Mouse (Mus musculus) limb, embryonic 11.5 days (tissue): Measurements from ENCODE around the gene Ruvbl1. TPM values are rescaled to one million over a fixed set of nuclear protein-coding genes. Genes with fewer than 3 reads are reported as not detected.

Experiments used
- ATAC-seq: fragments of 200-750 bp; cut with Nextera tagmentation; 2 replicates; pipeline ENCODE4 v1.8.0; 2017; ENCODE audit warnings: low read depth; ENCODE audit not compliant: insufficient number of reproducible peaks, low FRiP score, low TSS enrichment
- DNase-seq: peaks from one replicate; pipeline ENCODE4 v3.0.0-alpha.2; 2015; ENCODE audit warnings: low spot score
- H3K27ac ChIP-seq: fragments of 300-500 bp; sonication (generic); replicated peaks from 2 replicates; pipeline ENCODE4 v1.5.1; 2014; ENCODE audit warnings: low read depth, mild to moderate bottlenecking, low read length
- H3K27me3 ChIP-seq: fragments of 300-500 bp; sonication (generic); 2 replicates; pipeline ENCODE4 v1.6.1; 2014; ENCODE audit warnings: mild to moderate bottlenecking, low read length, mixed read lengths; ENCODE audit not compliant: control insufficient read depth, insufficient read depth
- H3K36me3 ChIP-seq: fragments of 300-500 bp; sonication (generic); 2 replicates; pipeline ENCODE4 v1.6.1; 2014; ENCODE audit warnings: mild to moderate bottlenecking, low read length, moderate library complexity, mixed read lengths; ENCODE audit not compliant: control insufficient read depth, insufficient read depth
- H3K4me1 ChIP-seq: fragments of 300-500 bp; sonication (generic); 2 replicates; pipeline ENCODE4 v1.6.1; 2014; ENCODE audit warnings: low read length, mixed read lengths; ENCODE audit not compliant: control insufficient read depth, insufficient read depth
- H3K4me2 ChIP-seq: fragments of 300-500 bp; sonication (generic); 2 replicates; pipeline ENCODE4 v1.6.1; 2014; ENCODE audit warnings: low read depth, mild to moderate bottlenecking, moderate library complexity; ENCODE audit not compliant: severe bottlenecking
- H3K4me3 ChIP-seq: fragments of 300-500 bp; sonication (generic); 2 replicates; pipeline ENCODE4 v1.5.1; 2014; ENCODE audit warnings: low read depth, low read length
- H3K9ac ChIP-seq: fragments of 300-500 bp; sonication (generic); 2 replicates; pipeline ENCODE4 v1.6.1; 2014; ENCODE audit warnings: mild to moderate bottlenecking, low read length
- H3K9me3 ChIP-seq: fragments of 300-500 bp; sonication (generic); 2 replicates; pipeline ENCODE4 v1.6.1; 2016; ENCODE audit warnings: low read length; ENCODE audit not compliant: control insufficient read depth
- WGBS: fragments of 180-500 bp; shearing (Covaris S2); extraction: QIAGEN DNeasy Blood & Tissue Kit; methylation state at CpG from one replicate; pipeline ENCODE4 v1.1.7; 2014; 5-methylcytosine and 5-hydroxymethylcytosine counted together
- polyA plus RNA-seq: library from polyadenylated mRNA; unstranded; fragments of >200 nt; fragmentation: Nextera tagmentation; extraction: Ambion mirVana; gene quantifications from 2 replicates; pipeline ENCODE4 v1.2.1, GENCODE M21; 2014

Gene Ruvbl1
- polyA plus RNA-seq, 1 experiment from 2014 or later = 211 TPM

GRCm38 (mm10) chr6:88485378-88485777 lies 20.2 kb downstream of the Ruvbl1 start:
- no peaks in the 10 kb centered on the region for H3K9me3 ChIP-seq
- 89% methylated on average over 6 of the region's 6 CpGs for WGBS
- H3K36me3 ChIP-seq = peaks cover 18% of the 10 kb centered on the region
- DNase-seq (no peak), ATAC-seq (no peak)
- H3K9ac ChIP-seq = no peak overlapping the region
- H3K27ac ChIP-seq = no peak overlapping the region
- H3K4me3 ChIP-seq = no peak overlapping the region
- H3K4me1 ChIP-seq = no peaks in the 10 kb centered on the region
- H3K27me3 ChIP-seq = no peaks in the 10 kb centered on the region
- no peak overlapping the region for H3K4me2 ChIP-seq

DNA sequence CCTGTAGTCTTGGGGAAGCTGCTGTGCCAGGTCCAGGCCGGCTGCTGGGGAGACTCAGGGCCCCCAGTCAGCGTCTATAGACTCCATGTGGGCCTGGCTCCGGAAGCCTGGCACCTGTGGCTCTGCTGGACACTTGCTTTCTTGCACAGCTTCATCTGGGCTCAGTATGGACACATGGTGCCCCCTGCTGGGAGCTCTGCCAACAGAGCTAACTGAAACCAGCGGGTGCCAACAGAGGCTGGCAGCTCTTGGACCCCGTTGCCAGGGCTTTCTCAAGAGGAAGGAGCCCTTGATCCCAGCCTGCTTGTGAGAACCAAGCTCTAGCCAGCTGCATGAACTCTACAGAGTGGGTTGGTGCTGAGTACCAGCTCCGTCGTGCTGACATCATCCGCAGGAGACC lies 21.7 kb downstream of the Ruvbl1 start:
- Histone ChIP-seq H3K9ac (no peak overlapping the region), H3K27me3 (no peaks in the 10 kb centered on the region), H3K27ac (no peak overlapping the region), H3K4me1 (no peaks in the 10 kb centered on the region), H3K36me3 (peaks cover 22% of the 10 kb centered on the region), H3K4me3 (no peak overlapping the region), H3K4me2 (no peak overlapping the region), H3K9me3 (no peaks in the 10 kb centered on the region)
- ATAC-seq (no peak), DNase-seq (peak; percentile 48)
- 86% methylated on average over 8 of the region's 8 CpGs for WGBS

DNA sequence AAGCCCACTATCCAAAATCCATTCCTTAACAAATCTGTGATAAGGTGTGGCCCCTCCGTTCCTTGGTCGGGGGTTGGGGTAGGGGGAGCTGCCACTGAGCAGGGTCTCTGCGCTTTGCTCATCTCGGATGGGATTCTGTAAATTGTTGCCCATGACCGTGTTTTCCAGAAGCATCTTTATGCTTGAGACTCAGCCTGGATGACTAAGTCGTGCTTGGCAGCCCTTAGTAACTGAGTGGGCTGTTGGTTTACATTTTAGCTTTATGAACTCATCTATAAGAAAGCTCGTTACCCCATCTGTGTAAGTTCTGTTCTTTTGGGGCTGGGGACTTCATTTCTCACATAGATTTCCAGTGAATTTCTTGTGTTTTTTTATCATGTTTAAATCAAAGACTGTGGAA lies 23.8 kb downstream of the Ruvbl1 start:
- no peak overlapping the region for H3K4me2 ChIP-seq
- peaks cover 17% of the 10 kb centered on the region for H3K36me3 ChIP-seq
- H3K27me3 ChIP-seq = no peaks in the 10 kb centered on the region
- ATAC-seq (no peak), DNase-seq (no peak)
- no peaks in the 10 kb centered on the region for H3K9me3 ChIP-seq
- 94% methylated on average over 7 of the region's 7 CpGs for WGBS
- H3K4me3 ChIP-seq = no peak overlapping the region
- no peaks in the 10 kb centered on the region for H3K4me1 ChIP-seq
- no peak overlapping the region for H3K27ac ChIP-seq
- H3K9ac ChIP-seq = no peak overlapping the region

DNA sequence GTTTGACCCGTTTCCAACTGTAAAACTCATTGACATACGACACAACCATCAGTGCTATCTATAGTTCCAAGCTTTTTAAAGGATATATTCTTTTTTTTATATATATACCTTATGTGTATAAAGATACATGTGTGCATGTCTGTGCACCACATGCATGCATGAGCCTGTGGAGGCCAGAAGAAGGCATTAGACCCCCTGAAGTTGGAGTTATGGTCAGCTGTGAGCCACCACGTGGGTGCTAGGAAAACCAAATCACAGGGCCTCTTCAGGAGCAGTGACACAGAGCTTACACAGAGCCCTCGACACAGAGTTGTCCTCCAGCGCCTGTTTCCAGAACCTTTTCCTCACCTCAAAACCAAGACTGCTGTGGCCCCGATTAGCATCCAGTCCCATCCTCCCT lies 24.6 kb downstream of the Ruvbl1 start:
- no peak for DNase-seq
- Histone ChIP-seq H3K9me3 (no peaks in the 10 kb centered on the region), H3K9ac (no peak overlapping the region), H3K27ac (no peak overlapping the region), H3K4me2 (no peak overlapping the region), H3K4me1 (no peaks in the 10 kb centered on the region), H3K27me3 (no peaks in the 10 kb centered on the region), H3K4me3 (no peak overlapping the region), H3K36me3 (peaks cover 15% of the 10 kb centered on the region)
- no peak for ATAC-seq
- WGBS = 90% methylated on average over 6 of the region's 6 CpGs

- Histone ChIP-seq H3K36me3 (peaks cover 14% of the 10 kb centered on the region; the same call in 1 of the 2 replicates), H3K27ac (no peak overlapping the region), H3K4me1 (no peaks in the 10 kb centered on the region), H3K4me2 (no peak overlapping the region), H3K27me3 (no peaks in the 10 kb centered on the region), H3K4me3 (no peak overlapping the region), H3K9me3 (no peaks in the 10 kb centered on the region), H3K9ac (no peak overlapping the region)
- ATAC-seq (no peak), DNase-seq (no peak)
- 97% methylated on average over 12 of the region's 12 CpGs for WGBS
Measured at GRCm38 (mm10) chr6:88490629-88491354, 25.6 kb downstream of the Ruvbl1 start.

DNA sequence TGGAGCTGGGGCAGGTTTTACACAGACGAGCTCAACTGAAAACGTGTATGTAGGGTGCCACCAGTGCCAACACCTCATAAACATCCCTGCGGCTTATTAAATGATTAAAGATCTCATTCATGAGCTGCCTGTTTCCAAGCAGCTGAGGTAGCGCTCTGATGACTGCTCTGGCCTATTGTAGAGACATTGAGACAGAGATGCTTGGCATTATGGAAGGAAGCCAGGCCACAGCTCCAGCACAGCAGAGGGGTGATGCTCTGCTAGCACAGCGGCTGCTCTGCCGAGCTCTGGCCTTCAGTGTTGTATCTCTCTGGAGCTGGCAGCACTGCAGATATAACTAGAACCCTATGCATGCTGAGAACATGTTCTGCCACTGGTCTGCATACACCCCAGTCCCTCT lies 28.5 kb downstream of the Ruvbl1 start:
- Histone ChIP-seq H3K4me2 (no peak overlapping the region), H3K4me1 (no peaks in the 10 kb centered on the region), H3K27ac (no peak overlapping the region), H3K27me3 (no peaks in the 10 kb centered on the region), H3K4me3 (no peak overlapping the region), H3K36me3 (peaks cover 8% of the 10 kb centered on the region), H3K9me3 (no peaks in the 10 kb centered on the region), H3K9ac (no peak overlapping the region)
- DNase-seq (no peak), ATAC-seq (no peak)
- 82% methylated on average over 6 of the region's 6 CpGs for WGBS

DNA sequence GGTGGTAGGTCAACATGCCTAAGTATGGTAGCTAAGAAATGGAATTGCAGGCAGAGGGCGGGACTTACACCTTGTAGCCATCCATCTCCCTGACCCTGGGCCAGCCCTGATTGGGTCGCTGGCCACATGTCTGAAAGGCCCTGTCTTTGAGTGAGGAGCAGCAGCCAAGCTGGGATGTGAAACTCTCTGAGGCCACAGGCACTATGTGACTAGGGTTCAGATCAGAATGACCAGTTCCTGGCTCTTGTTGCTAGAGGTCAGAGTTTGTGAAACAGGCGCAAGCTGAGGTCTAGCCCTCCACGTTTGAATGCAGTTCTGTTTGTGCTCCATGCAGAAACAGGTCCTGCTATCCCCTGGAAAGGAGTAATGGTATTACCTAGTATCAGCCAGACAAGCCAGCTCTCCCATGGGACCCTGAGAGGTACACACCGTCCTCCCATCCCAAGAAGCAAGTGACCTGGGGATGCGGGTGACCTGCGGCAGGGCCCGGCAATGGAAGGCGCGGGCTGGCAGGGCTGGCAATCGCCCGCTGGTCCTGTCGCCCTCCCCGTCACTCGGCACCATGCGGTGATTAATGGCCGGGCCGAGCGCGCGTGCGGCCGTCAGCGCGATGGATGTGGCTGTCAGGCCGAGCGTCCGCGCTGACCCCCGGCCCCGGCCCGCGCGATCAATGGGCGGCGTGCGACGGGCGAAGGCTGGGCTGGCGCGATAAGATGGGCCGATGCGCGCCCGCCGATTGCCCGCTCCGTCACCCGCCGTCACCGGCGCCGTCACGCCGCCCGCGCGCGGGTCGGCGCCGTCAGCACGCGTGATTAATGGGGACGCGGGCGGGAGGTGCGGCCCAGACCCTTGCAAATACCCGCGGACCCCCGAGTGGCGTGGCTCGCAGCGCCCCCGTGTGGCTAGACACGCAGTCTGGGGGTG lies 34.5 kb downstream of the Ruvbl1 start:
- Histone ChIP-seq H3K4me3 (peak overlapping the region; percentile 45), H3K9me3 (no peaks in the 10 kb centered on the region), H3K9ac (peak overlapping the region; percentile 58), H3K36me3 (peaks cover 11% of the 10 kb centered on the region), H3K4me2 (peak overlapping the region; percentile 95), H3K4me1 (0 out of 2 replicates have a peak, but pooled peaks cover 4% of the 10 kb centered on the region), H3K27me3 (no peaks in the 10 kb centered on the region), H3K27ac (no peak overlapping the region)
- ATAC-seq (peak; percentile 86), DNase-seq (peak; percentile 90)
- whole genome bisulfite sequencing = 2% methylated on average over 59 of the region's 76 CpGs

DNA sequence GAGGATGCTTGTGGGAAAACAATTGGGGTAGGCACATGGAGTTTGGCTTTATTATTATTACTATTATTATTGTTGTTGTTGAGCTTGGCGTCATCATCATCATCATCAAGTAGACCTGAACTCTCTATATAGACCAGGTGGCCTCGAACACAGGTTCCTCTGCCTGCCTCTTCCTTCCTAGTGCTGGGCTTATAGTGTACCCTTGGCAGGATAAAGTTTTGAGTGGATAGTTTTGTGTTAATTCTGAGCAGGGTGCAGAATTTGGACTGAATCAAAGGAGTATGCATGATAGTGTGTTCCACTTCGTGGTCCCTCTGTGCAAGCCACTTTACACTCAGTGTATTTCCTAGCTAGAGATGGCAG lies 35.2 kb downstream of the Ruvbl1 start:
- peak overlapping the region; percentile 45 for H3K4me3 ChIP-seq
- peak; percentile 23 for ATAC-seq
- no peaks in the 10 kb centered on the region for H3K27me3 ChIP-seq
- H3K4me1 ChIP-seq = 0 out of 2 replicates have a peak, but pooled peaks cover 4% of the 10 kb centered on the region
- H3K36me3 ChIP-seq = peaks cover 16% of the 10 kb centered on the region
- H3K27ac ChIP-seq = no peak overlapping the region
- no peaks in the 10 kb centered on the region for H3K9me3 ChIP-seq
- no peak for DNase-seq
- 6% methylated on average over 3 of the region's 3 CpGs for WGBS
- peak overlapping the region; percentile 95 for H3K4me2 ChIP-seq
- peak overlapping the region; percentile 58; the same call in 1 of the 2 replicates for H3K9ac ChIP-seq
